13 mouse cellular contexts compared by ENCODE assay signal in genomic region chr10:100160532-100160852, GRCm38 (mm10).
DNase-seq lines count a peak whose midpoint lies in the region; ATAC-seq and TF ChIP-seq lines count a peak whose summit lies in the region.
"Had no signal": no experiment of that assay in that cellular context is flagged by ENCODE, and none has a peak within 500 bp of the region (broad histone marks: within the 10 kb centered on the region; RNA-seq: fewer than 3 reads in every experiment).

No protein-coding gene starts in this region.

- peak overlapping the region; percentile 68 for H3K27ac ChIP-seq in heart, embryonic 16.5 days (ENCODE audit: low read length)
- no peak overlapping the region for H3K27ac ChIP-seq in MEL (ENCODE audit: control insufficient read depth, low read depth, low read length)
- H3K27ac ChIP-seq in liver, postnatal 0 days (ENCODE audit: low read depth): no peak overlapping the region
- H3K27ac ChIP-seq in hindbrain, embryonic 11.5 days (ENCODE audit: low read depth, low read length): no peak overlapping the region
- H3K27ac ChIP-seq: embryonic facial prominence, embryonic 15.5 days; liver, embryonic 14.5 days had no signal

- no peak overlapping the region for H3K4me3 ChIP-seq in heart, embryonic 16.5 days (ENCODE audit: low read length)
- no peak overlapping the region for H3K4me3 ChIP-seq in MEL (ENCODE audit: control insufficient read depth in 1 of 2, insufficient read depth in 1 of 2, low read depth in 2 of 2, low read length in 2 of 2)
- H3K4me3 ChIP-seq in liver, postnatal 0 days (ENCODE audit: low read depth, low read length): no peak overlapping the region
- H3K4me3 ChIP-seq in hindbrain, embryonic 11.5 days (ENCODE audit: low read depth, low read length): no peak overlapping the region
- H3K4me3 ChIP-seq: embryonic facial prominence, embryonic 15.5 days had no signal

- no peak for TF ChIP-seq POLR2A in MEL (IDR thresholded peaks at IDR 0.05; ENCODE audit: control insufficient read depth in 1 of 2, insufficient read depth in 1 of 2, low read depth in 1 of 2, low read length in 2 of 2, poor library complexity in 1 of 2)

- 31% methylated on average over 4 of the region's 4 CpGs for WGBS in heart, embryonic 16.5 days
- WGBS in liver, postnatal 0 days (ENCODE audit: insufficient replicate concordance): 26% methylated on average over 4 of the region's 4 CpGs
- WGBS in hindbrain, embryonic 11.5 days: 85% methylated on average over 4 of the region's 4 CpGs

- peaks cover 3% of the 10 kb centered on the region for H3K4me1 ChIP-seq in heart, embryonic 16.5 days (ENCODE audit: control insufficient read depth, insufficient read depth, low read length)
- no peaks in the 10 kb centered on the region for H3K4me1 ChIP-seq in MEL (ENCODE audit: control insufficient read depth in 1 of 2, insufficient read depth in 2 of 2, low read length in 2 of 2)
- H3K4me1 ChIP-seq in liver, postnatal 0 days (ENCODE audit: insufficient read depth): no peaks in the 10 kb centered on the region
- H3K4me1 ChIP-seq in hindbrain, embryonic 11.5 days (replicated peaks; ENCODE audit: control insufficient read depth, insufficient read depth, low read length): no peaks in the 10 kb centered on the region
- H3K4me1 ChIP-seq: embryonic facial prominence, embryonic 15.5 days had no signal

- TF ChIP-seq CTCF in MEL (IDR thresholded peaks at IDR 0.05 in 2 of 3, conservative IDR thresholded peaks at IDR 0.05 in 1 of 3; ENCODE audit: control insufficient read depth in 1 of 3, insufficient read depth in 1 of 3, low read depth in 2 of 3, low read length in 3 of 3, poor library complexity in 1 of 3, severe bottlenecking in 1 of 3): no peak
- no peak for TF ChIP-seq CTCF in liver, postnatal 0 days (IDR thresholded peaks at IDR 0.05; ENCODE audit: low read depth)

- no peak for DNase-seq in heart, adult 18-20 months
- DNase-seq in MEL (ENCODE audit: low read depth, low spot score): no peak
- peak; percentile 5 for DNase-seq in c-Kit-positive CD71-negative TER-119-negative erythroid progenitor cells, embryonic 14.5 days (ENCODE audit: low read depth)
- DNase-seq in liver, postnatal 0 days: no peak
- DNase-seq in right cerebral cortex, adult 2 months (ENCODE audit: low spot score in 2 of 2): no peak
- no peak for DNase-seq in hindbrain, embryonic 11.5 days (ENCODE audit: low spot score)
- DNase-seq: cerebellum, adult 9-10 months; forebrain, postnatal 0 days; layer of hippocampus, postnatal 36 days; thymus, adult 18-20 months had no signal

- H3K27me3 ChIP-seq in heart, embryonic 16.5 days (ENCODE audit: control insufficient read depth, insufficient read depth, low read length): no peaks in the 10 kb centered on the region
- H3K27me3 ChIP-seq in MEL (ENCODE audit: control insufficient read depth in 1 of 2, insufficient read depth in 2 of 2, low read length in 2 of 2): no peaks in the 10 kb centered on the region
- H3K27me3 ChIP-seq in liver, postnatal 0 days (ENCODE audit: insufficient read depth, low read length): no peaks in the 10 kb centered on the region
- no peaks in the 10 kb centered on the region for H3K27me3 ChIP-seq in hindbrain, embryonic 11.5 days (ENCODE audit: control insufficient read depth, insufficient read depth, low read length)
- H3K27me3 ChIP-seq: embryonic facial prominence, embryonic 15.5 days had no signal

- no peaks in the 10 kb centered on the region for H3K9me3 ChIP-seq in heart, embryonic 16.5 days (replicated peaks; ENCODE audit: control insufficient read depth, low read length)
- no peaks in the 10 kb centered on the region for H3K9me3 ChIP-seq in MEL (replicated peaks; ENCODE audit: insufficient read depth, low read length)
- no peaks in the 10 kb centered on the region for H3K9me3 ChIP-seq in liver, postnatal 0 days (ENCODE audit: low read length)
- H3K9me3 ChIP-seq in hindbrain, embryonic 11.5 days (ENCODE audit: control insufficient read depth, low read length): no peaks in the 10 kb centered on the region
- H3K9me3 ChIP-seq: embryonic facial prominence, embryonic 15.5 days had no signal

- H3K4me2 ChIP-seq in heart, embryonic 16.5 days (ENCODE audit: low read depth, low read length): peak overlapping the region; percentile 47; the same call in 1 of the 2 replicates
- H3K4me2 ChIP-seq in liver, postnatal 0 days (ENCODE audit: low read depth, low read length): peak overlapping the region; percentile 42
- no peak overlapping the region for H3K4me2 ChIP-seq in hindbrain, embryonic 11.5 days (replicated peaks; ENCODE audit: low read depth, low read length)
- H3K4me2 ChIP-seq: embryonic facial prominence, embryonic 15.5 days had no signal

- H3K79me2 ChIP-seq in MEL (ENCODE audit: control insufficient read depth, insufficient read depth, low read length, poor library complexity): no peaks in the 10 kb centered on the region

- ATAC-seq in heart, embryonic 16.5 days (replicated peaks; ENCODE audit: extremely low read depth, insufficient read depth, low FRiP score): no peak
- no peak for ATAC-seq in liver, postnatal 0 days
- ATAC-seq in hindbrain, embryonic 11.5 days (ENCODE audit: low FRiP score): no peak
- ATAC-seq: forebrain, postnatal 0 days had no signal

- no peaks in the 10 kb centered on the region for H3K36me3 ChIP-seq in heart, embryonic 16.5 days (ENCODE audit: control insufficient read depth, insufficient read depth)
- H3K36me3 ChIP-seq in MEL (ENCODE audit: control insufficient read depth in 1 of 2, insufficient read depth in 2 of 2, low read length in 2 of 2): no peaks in the 10 kb centered on the region
- no peaks in the 10 kb centered on the region for H3K36me3 ChIP-seq in liver, postnatal 0 days (replicated peaks; ENCODE audit: insufficient read depth, low read length)
- H3K36me3 ChIP-seq in hindbrain, embryonic 11.5 days (ENCODE audit: control insufficient read depth, insufficient read depth, low read length): no peaks in the 10 kb centered on the region
- H3K36me3 ChIP-seq: embryonic facial prominence, embryonic 15.5 days had no signal

- no peak for TF ChIP-seq EP300 in MEL (IDR thresholded peaks at IDR 0.05; ENCODE audit: low read depth in 1 of 2, low read length in 2 of 2)
- TF ChIP-seq EP300 in liver, postnatal 0 days (IDR thresholded peaks at IDR 0.05; ENCODE audit: low read depth): no peak

- TF ChIP-seq RAD21 in MEL (IDR thresholded peaks at IDR 0.05; ENCODE audit: low read depth, low read length): no peak

- H3K9ac ChIP-seq in heart, embryonic 16.5 days (ENCODE audit: low read length): no peak overlapping the region; the same call in 1 of the 2 replicates
- no peak overlapping the region for H3K9ac ChIP-seq in MEL (ENCODE audit: control insufficient read depth, low read depth, low read length, poor library complexity, severe bottlenecking)
- H3K9ac ChIP-seq in liver, postnatal 0 days (replicated peaks): no peak overlapping the region
- no peak overlapping the region for H3K9ac ChIP-seq in hindbrain, embryonic 11.5 days (ENCODE audit: low read depth, low read length)
- H3K9ac ChIP-seq: embryonic facial prominence, embryonic 15.5 days; forebrain, postnatal 0 days; liver, embryonic 14.5 days had no signal

TF ChIP-seq in MEL, 35 proteins besides CTCF, POLR2A, EP300 and RAD21:
- TF ChIP-seq USF1 (IDR thresholded peaks at IDR 0.05; ENCODE audit: low read depth, low read length) (peak; percentile 29; the same call in 1 of the 2 replicates), USF2 (IDR thresholded peaks at IDR 0.05; ENCODE audit: borderline replicate concordance in 1 of 2, insufficient read depth in 1 of 2, low read depth in 1 of 2, low read length in 2 of 2) (no peak), JUND (IDR thresholded peaks at IDR 0.05; ENCODE audit: low read depth, low read length) (no peak), E2F4 (IDR thresholded peaks at IDR 0.05; ENCODE audit: borderline replicate concordance, low read depth, low read length) (no peak), UBTF (IDR thresholded peaks at IDR 0.05; ENCODE audit: borderline replicate concordance, insufficient read depth, low read depth, low read length) (no peak), MYB (IDR thresholded peaks at IDR 0.05; ENCODE audit: low read depth, low read length) (no peak), POLR2AphosphoS2 (IDR thresholded peaks at IDR 0.05; ENCODE audit: low read length) (no peak)
TF ChIP-seq in MEL: peak in this region for 1.
